ENCODE assay signal across 8 mouse cellular contexts in the genomic region with DNA sequence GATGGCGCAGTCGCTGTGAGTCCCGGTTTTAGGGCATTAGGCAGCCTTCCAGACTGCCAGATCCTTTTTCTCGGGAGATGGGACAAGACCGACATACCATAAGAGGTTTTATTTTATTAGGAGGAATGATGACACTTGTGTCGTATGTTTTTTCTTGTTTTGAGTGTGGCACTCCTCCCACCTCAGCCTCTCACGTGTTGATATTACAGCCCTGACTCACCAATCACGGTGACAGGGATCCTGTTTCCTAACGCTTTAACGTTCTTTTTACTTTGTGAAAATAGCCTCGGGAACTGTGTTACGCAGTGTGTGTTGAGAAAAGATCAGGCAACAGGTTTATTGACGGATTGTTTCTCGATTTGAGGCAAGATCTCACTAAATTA. TPM values are rescaled to one million over a fixed set of nuclear protein-coding genes. Genes with fewer than 3 reads are reported as not detected.
DNase-seq lines count a peak whose midpoint lies in the region; ATAC-seq and TF ChIP-seq lines count a peak whose summit lies in the region.

No protein-coding gene starts in this region.

- H3K9me3 ChIP-seq in hindbrain, postnatal 0 days (ENCODE audit: low read length), result no peaks in the 10 kb centered on the region
- no peaks in the 10 kb centered on the region for H3K9me3 ChIP-seq in stomach, embryonic 14.5 days (ENCODE audit: control insufficient read depth, low read depth, low read length)

- WGBS in hindbrain, postnatal 0 days, result 6% methylated on average over 14 of the region's 14 CpGs
- 6% methylated on average over 14 of the region's 14 CpGs for WGBS in stomach, embryonic 14.5 days

- peak overlapping the region; percentile 86 for H3K4me2 ChIP-seq in hindbrain, postnatal 0 days (ENCODE audit: low read depth, low read length)
- H3K4me2 ChIP-seq in stomach, embryonic 14.5 days (replicated peaks; ENCODE audit: low read depth, low read length), result peak overlapping the region; percentile 76

- peak overlapping the region; percentile 98 for H3K4me3 ChIP-seq in left cerebral cortex, adult 2 months
- peak overlapping the region; percentile 76 for H3K4me3 ChIP-seq in hindbrain, postnatal 0 days (ENCODE audit: low read length)
- peak overlapping the region; percentile 99 for H3K4me3 ChIP-seq in stomach, embryonic 14.5 days (ENCODE audit: low read depth, low read length)

- no peak for TF ChIP-seq CTCF in left cerebral cortex, adult 2 months (IDR thresholded peaks at IDR 0.05)
- TF ChIP-seq CTCF in hindbrain, postnatal 0 days (IDR thresholded peaks at IDR 0.05; ENCODE audit: low read depth), result no peak

- H3K4me1 ChIP-seq in hindbrain, postnatal 0 days (ENCODE audit: insufficient read depth, low read length), result peaks cover 12% of the 10 kb centered on the region
- peaks cover 7% of the 10 kb centered on the region for H3K4me1 ChIP-seq in stomach, embryonic 14.5 days (ENCODE audit: control insufficient read depth, insufficient read depth, low read length)

- peak; percentile 84 for ATAC-seq in erythroblast, adult 5-6 weeks (replicated peaks; ENCODE audit: low FRiP score, poor library complexity, severe bottlenecking)
- ATAC-seq in hindbrain, postnatal 0 days, result no peak
- no peak for ATAC-seq in stomach, embryonic 14.5 days (ENCODE audit: insufficient number of reproducible peaks, insufficient read depth, low FRiP score, low read depth)

- intact Hi-C loops in left cerebral cortex, adult 2 months (cut with DNase I), result loop anchor here (1.0 to 5.0 kb wide), 2 partner anchors 37 to 54 kb away; partner anchors contain the start of gene Pcnp

- H3K9ac ChIP-seq in hindbrain, postnatal 0 days (replicated peaks; ENCODE audit: low read length), result peak overlapping the region; percentile 88
- H3K9ac ChIP-seq in stomach, embryonic 14.5 days (replicated peaks; ENCODE audit: low read depth, low read length), result peak overlapping the region; percentile 89

- peak overlapping the region; percentile 93 for H3K27ac ChIP-seq in left cerebral cortex, adult 2 months
- peak overlapping the region; percentile 94 for H3K27ac ChIP-seq in hindbrain, postnatal 0 days
- H3K27ac ChIP-seq in stomach, embryonic 14.5 days (ENCODE audit: low read length), result peak overlapping the region; percentile 90; the same call in 1 of the 2 replicates

- no peaks in the 10 kb centered on the region for H3K27me3 ChIP-seq in hindbrain, postnatal 0 days (ENCODE audit: insufficient read depth, low read length)
- no peaks in the 10 kb centered on the region for H3K27me3 ChIP-seq in stomach, embryonic 14.5 days (ENCODE audit: control insufficient read depth, insufficient read depth, low read length)

- H3K36me3 ChIP-seq in hindbrain, postnatal 0 days (ENCODE audit: insufficient read depth, low read length), result peaks cover 18% of the 10 kb centered on the region
- peaks cover 29% of the 10 kb centered on the region for H3K36me3 ChIP-seq in stomach, embryonic 14.5 days (ENCODE audit: control insufficient read depth, insufficient read depth, low read length)

- peak in 1 of 2 experiments; percentile 21 for DNase-seq in left cerebral cortex, adult 2 months (ENCODE audit: extremely low spot score in 1 of 2, low spot score in 2 of 2)
- no peak for DNase-seq in left cerebral cortex, adult 11 months (ENCODE audit: low spot score)
- DNase-seq in T-cell, adult 2 months (ENCODE audit: low spot score), result peak; percentile 58
- peak; percentile 39 for DNase-seq in hindbrain, postnatal 0 days (ENCODE audit: low spot score)
- peak; percentile 48 for DNase-seq in lung, postnatal 10 days
- DNase-seq in cerebellum, adult 18-20 months, result no peak

RNA-seq across cellular contexts. Expression of gene Zbtb11, which starts 1.2 kb away (rescaled TPM):
- total RNA-seq in left cerebral cortex, adult 2 months (2021), result 10 to 100 TPM; 50.3 to 54.9 TPM
- total RNA-seq in erythroblast, adult 5-6 weeks (2015; ENCODE audit: low replicate concordance), result 21.1 and 24.5 TPM in 2 replicates
- total RNA-seq in erythroblast, adult 5-6 weeks (2017; ENCODE audit: low replicate concordance), result 33.2 and 35.2 TPM in 2 replicates
- total RNA-seq in hindbrain, postnatal 0 days (2014; rRNA removed), result 17.5 and 18.7 TPM in 2 replicates
- 16.4 and 17.7 TPM in 2 replicates for polyA plus RNA-seq in hindbrain, postnatal 0 days (2015; fragmentation: Nextera tagmentation; extraction: Ambion mirVana)
- polyA plus RNA-seq in stomach, embryonic 14.5 days (2014; fragmentation: Nextera tagmentation; extraction: Ambion mirVana), result 20.9 and 22.3 TPM in 2 replicates

RNA-seq across cellular contexts. Expression of gene Rpl24, which starts 8.8 kb away (rescaled TPM):
- total RNA-seq in left cerebral cortex, adult 2 months (2021), result 100 to 1,000 TPM; 376 to 411 TPM
- 383 and 432 TPM in 2 replicates for total RNA-seq in erythroblast, adult 5-6 weeks (2015; ENCODE audit: low replicate concordance)
- total RNA-seq in erythroblast, adult 5-6 weeks (2017; ENCODE audit: low replicate concordance), result 184 and 212 TPM in 2 replicates
- total RNA-seq in hindbrain, postnatal 0 days (2014; rRNA removed), result 160 and 172 TPM in 2 replicates
- polyA plus RNA-seq in hindbrain, postnatal 0 days (2015; fragmentation: Nextera tagmentation; extraction: Ambion mirVana), result 525 and 561 TPM in 2 replicates
- polyA plus RNA-seq in stomach, embryonic 14.5 days (2014; fragmentation: Nextera tagmentation; extraction: Ambion mirVana), result 885 and 926 TPM in 2 replicates

RNA-seq across cellular contexts. Expression of gene Cep97, which starts 40.2 kb away (rescaled TPM):
- 10 to 100 TPM; 12.6 to 13.1 TPM for total RNA-seq in left cerebral cortex, adult 2 months (2021)
- total RNA-seq in erythroblast, adult 5-6 weeks (2015; ENCODE audit: low replicate concordance), result 2.5 and 8.2 TPM in 2 replicates
- total RNA-seq in erythroblast, adult 5-6 weeks (2017; ENCODE audit: low replicate concordance), result 1.5 and 2.2 TPM in 2 replicates
- total RNA-seq in hindbrain, postnatal 0 days (2014; rRNA removed), result 4.9 and 7.1 TPM in 2 replicates
- polyA plus RNA-seq in hindbrain, postnatal 0 days (2015; fragmentation: Nextera tagmentation; extraction: Ambion mirVana), result 5.8 and 7.0 TPM in 2 replicates
- polyA plus RNA-seq in stomach, embryonic 14.5 days (2014; fragmentation: Nextera tagmentation; extraction: Ambion mirVana), result 12.6 and 12.7 TPM in 2 replicates

RNA-seq across cellular contexts. Expression of gene Pcnp, which starts 54.6 kb away (rescaled TPM):
- total RNA-seq in left cerebral cortex, adult 2 months (2021), result 100 to 1,000 TPM; 164 to 167 TPM
- total RNA-seq in erythroblast, adult 5-6 weeks (2015; ENCODE audit: low replicate concordance), result 14.0 and 55.6 TPM in 2 replicates
- 42.2 and 47.1 TPM in 2 replicates for total RNA-seq in erythroblast, adult 5-6 weeks (2017; ENCODE audit: low replicate concordance)
- 50.1 and 53.4 TPM in 2 replicates for total RNA-seq in hindbrain, postnatal 0 days (2014; rRNA removed)
- 221 and 233 TPM in 2 replicates for polyA plus RNA-seq in hindbrain, postnatal 0 days (2015; fragmentation: Nextera tagmentation; extraction: Ambion mirVana)
- 231 and 241 TPM in 2 replicates for polyA plus RNA-seq in stomach, embryonic 14.5 days (2014; fragmentation: Nextera tagmentation; extraction: Ambion mirVana)

Comparison
In these comparisons a context has a peak if more than half of its experiments do, and no peak if none do; other contexts are left out.
1. DNase-seq: peak in T-cell, adult 2 months (single experiment), hindbrain, postnatal 0 days (single experiment) and lung, postnatal 10 days (single experiment); none in left cerebral cortex, adult 11 months (single experiment) and cerebellum, adult 18-20 months (0 of 2).
2. Peak in every context shown above with its lines, with median percentiles within 50 percentile points of each other: H3K27ac ChIP-seq and H3K4me3 ChIP-seq.